Mouse (Mus musculus): ENCODE measurements around the gene Rtbdn. TPM values are rescaled to one million over a fixed set of nuclear protein-coding genes. Genes with fewer than 3 reads are reported as not detected.

Gene Rtbdn
- polyA plus RNA-seq, 1 experiment from 2014 or later, result 0.16 TPM

- Histone ChIP-seq H3K4me2 (ENCODE audit: low read depth, severe bottlenecking) (no peak overlapping the region), H3K27me3 (ENCODE audit: control insufficient read depth, insufficient read depth, low read length) (peaks cover 10% of the 10 kb centered on the region; the same call in 1 of the 2 replicates), H3K9me3 (ENCODE audit: control insufficient read depth, low read length) (no peaks in the 10 kb centered on the region), H3K27ac (replicated peaks; ENCODE audit: low read depth, low read length) (no peak overlapping the region), H3K4me3 (ENCODE audit: low read depth, low read length) (no peak overlapping the region), H3K9ac (ENCODE audit: low read length) (no peak overlapping the region), H3K36me3 (ENCODE audit: control insufficient read depth, insufficient read depth, low read length) (peaks cover 3% of the 10 kb centered on the region; the same call in 1 of the 2 replicates), H3K4me1 (ENCODE audit: control insufficient read depth, insufficient read depth, low read length) (no peaks in the 10 kb centered on the region)
- no peak for DNase-seq (ENCODE audit: low spot score)
- no peak for ATAC-seq (ENCODE audit: insufficient number of reproducible peaks, low FRiP score, low TSS enrichment, low read depth)
- 8% methylated on average over 18 of the region's 18 CpGs for WGBS
Observed at GRCm38 (mm10) chr8:84952612-84953255, 5.9 kb downstream of the Rtbdn start.

DNA sequence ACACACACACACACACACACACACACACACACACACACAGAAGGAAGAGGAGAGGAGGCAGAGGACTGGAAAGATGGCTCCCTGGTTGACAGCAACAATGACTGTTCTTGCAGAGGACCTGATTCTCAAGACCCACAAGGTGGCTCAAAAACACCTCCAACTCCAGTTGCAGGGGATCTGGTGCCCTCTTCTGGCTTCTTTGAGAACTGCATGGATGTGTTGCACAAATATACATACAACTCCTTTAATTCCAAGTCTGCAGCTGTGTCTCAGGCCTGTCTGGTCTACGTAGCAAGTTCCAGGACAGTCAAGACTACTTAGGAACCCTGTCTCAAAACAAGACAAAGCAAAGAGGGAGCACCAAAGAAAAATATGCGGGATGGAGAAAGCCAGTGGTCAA, 10.0 kb downstream of the Rtbdn start:
- no peaks in the 10 kb centered on the region for H3K4me1 ChIP-seq (ENCODE audit: control insufficient read depth, insufficient read depth, low read length)
- H3K27ac ChIP-seq (replicated peaks; ENCODE audit: low read depth, low read length), result no peak overlapping the region
- no peak overlapping the region for H3K9ac ChIP-seq (ENCODE audit: low read length)
- WGBS, result 46% methylated on average over 2 of the region's 2 CpGs
- no peak for ATAC-seq (ENCODE audit: insufficient number of reproducible peaks, low FRiP score, low TSS enrichment, low read depth)
- H3K27me3 ChIP-seq (ENCODE audit: control insufficient read depth, insufficient read depth, low read length), result no peaks in the 10 kb centered on the region
- DNase-seq (ENCODE audit: low spot score), result peak; percentile 88
- H3K4me2 ChIP-seq (ENCODE audit: low read depth, severe bottlenecking), result no peak overlapping the region
- H3K4me3 ChIP-seq (ENCODE audit: low read depth, low read length), result no peak overlapping the region
- no peaks in the 10 kb centered on the region for H3K9me3 ChIP-seq (ENCODE audit: control insufficient read depth, low read length)
- H3K36me3 ChIP-seq (ENCODE audit: control insufficient read depth, insufficient read depth, low read length), result peaks cover 5% of the 10 kb centered on the region; the same call in 1 of the 2 replicates

GRCm38 (mm10) chr8:84959811-84960210, 13.0 kb downstream of the Rtbdn start:
- peaks cover 5% of the 10 kb centered on the region; the same call in 1 of the 2 replicates for H3K36me3 ChIP-seq (ENCODE audit: control insufficient read depth, insufficient read depth, low read length)
- H3K4me3 ChIP-seq (ENCODE audit: low read depth, low read length), result no peak overlapping the region
- H3K4me1 ChIP-seq (ENCODE audit: control insufficient read depth, insufficient read depth, low read length), result peaks cover under 1% of the 10 kb centered on the region
- DNase-seq (ENCODE audit: low spot score), result no peak
- H3K4me2 ChIP-seq (ENCODE audit: low read depth, severe bottlenecking), result no peak overlapping the region
- H3K9me3 ChIP-seq (ENCODE audit: control insufficient read depth, low read length), result no peaks in the 10 kb centered on the region
- no peak for ATAC-seq (ENCODE audit: insufficient number of reproducible peaks, low FRiP score, low TSS enrichment, low read depth)
- no peaks in the 10 kb centered on the region for H3K27me3 ChIP-seq (ENCODE audit: control insufficient read depth, insufficient read depth, low read length)
- H3K27ac ChIP-seq (replicated peaks; ENCODE audit: low read depth, low read length), result no peak overlapping the region
- H3K9ac ChIP-seq (ENCODE audit: low read length), result no peak overlapping the region
- WGBS, result 91% methylated on average over 7 of the region's 7 CpGs

DNA sequence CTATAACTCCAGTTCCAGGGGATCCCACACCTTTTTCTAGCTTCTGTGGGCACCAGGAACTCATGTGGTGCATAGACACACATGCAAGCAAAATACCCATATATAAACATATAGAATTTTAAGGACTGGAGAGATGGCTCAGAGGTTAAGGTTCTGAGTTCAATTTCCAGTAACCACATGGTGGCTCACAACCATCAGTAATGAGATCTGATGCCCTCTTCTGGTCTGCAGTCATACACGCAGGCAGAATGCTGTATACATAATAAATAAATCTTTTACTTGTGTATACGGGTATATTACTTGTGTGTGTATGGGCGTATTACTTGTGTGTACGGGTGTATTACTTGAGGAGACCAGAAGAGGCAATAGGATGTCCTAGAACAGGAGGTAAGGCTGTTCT, 17.2 kb downstream of the Rtbdn start:
- ATAC-seq (ENCODE audit: insufficient number of reproducible peaks, low FRiP score, low TSS enrichment, low read depth) (no peak), DNase-seq (ENCODE audit: low spot score) (no peak)
- no peaks in the 10 kb centered on the region for H3K27me3 ChIP-seq (ENCODE audit: control insufficient read depth, insufficient read depth, low read length)
- no peak overlapping the region for H3K27ac ChIP-seq (replicated peaks; ENCODE audit: low read depth, low read length)
- H3K4me3 ChIP-seq (ENCODE audit: low read depth, low read length), result no peak overlapping the region
- no peak overlapping the region for H3K4me2 ChIP-seq (ENCODE audit: low read depth, severe bottlenecking)
- H3K36me3 ChIP-seq (ENCODE audit: control insufficient read depth, insufficient read depth, low read length), result no peaks in the 10 kb centered on the region; the same call in 1 of the 2 replicates
- 92% methylated on average over 4 of the region's 4 CpGs for WGBS
- H3K9me3 ChIP-seq (ENCODE audit: control insufficient read depth, low read length), result no peaks in the 10 kb centered on the region
- H3K9ac ChIP-seq (ENCODE audit: low read length), result no peak overlapping the region
- H3K4me1 ChIP-seq (ENCODE audit: control insufficient read depth, insufficient read depth, low read length), result peaks cover 16% of the 10 kb centered on the region

GRCm38 (mm10) chr8:84965731-84966291, 19.0 kb downstream of the Rtbdn start:
- ATAC-seq (ENCODE audit: insufficient number of reproducible peaks, low FRiP score, low TSS enrichment, low read depth) (peak; percentile 78), DNase-seq (ENCODE audit: low spot score) (peak; percentile 95)
- H3K9me3 ChIP-seq (ENCODE audit: control insufficient read depth, low read length), result no peaks in the 10 kb centered on the region
- peak overlapping the region; percentile 89 for H3K4me2 ChIP-seq (ENCODE audit: low read depth, severe bottlenecking)
- peaks cover 23% of the 10 kb centered on the region for H3K4me1 ChIP-seq (ENCODE audit: control insufficient read depth, insufficient read depth, low read length)
- peak overlapping the region; percentile 43; the same call in 1 of the 2 replicates for H3K27ac ChIP-seq (replicated peaks; ENCODE audit: low read depth, low read length)
- H3K27me3 ChIP-seq (ENCODE audit: control insufficient read depth, insufficient read depth, low read length), result no peaks in the 10 kb centered on the region
- H3K9ac ChIP-seq (ENCODE audit: low read length), result peak overlapping the region; percentile 64
- under 1% methylated on average over 41 of the region's 41 CpGs for WGBS
- no peaks in the 10 kb centered on the region; the same call in 1 of the 2 replicates for H3K36me3 ChIP-seq (ENCODE audit: control insufficient read depth, insufficient read depth, low read length)
- peak overlapping the region; percentile 59 for H3K4me3 ChIP-seq (ENCODE audit: low read depth, low read length)

- ATAC-seq (ENCODE audit: insufficient number of reproducible peaks, low FRiP score, low TSS enrichment, low read depth) (no peak), DNase-seq (ENCODE audit: low spot score) (no peak)
- 52% methylated on average over 3 of the region's 3 CpGs for WGBS
- no peak overlapping the region for H3K27ac ChIP-seq (replicated peaks; ENCODE audit: low read depth, low read length)
- no peak overlapping the region for H3K9ac ChIP-seq (ENCODE audit: low read length)
- no peaks in the 10 kb centered on the region for H3K27me3 ChIP-seq (ENCODE audit: control insufficient read depth, insufficient read depth, low read length)
- H3K4me3 ChIP-seq (ENCODE audit: low read depth, low read length), result no peak overlapping the region
- no peak overlapping the region for H3K4me2 ChIP-seq (ENCODE audit: low read depth, severe bottlenecking)
- H3K4me1 ChIP-seq (ENCODE audit: control insufficient read depth, insufficient read depth, low read length), result peaks cover 27% of the 10 kb centered on the region
- H3K36me3 ChIP-seq (ENCODE audit: control insufficient read depth, insufficient read depth, low read length), result peaks cover 3% of the 10 kb centered on the region; the same call in 1 of the 2 replicates
- no peaks in the 10 kb centered on the region for H3K9me3 ChIP-seq (ENCODE audit: control insufficient read depth, low read length)
Observed at GRCm38 (mm10) chr8:84966603-84967002, 19.8 kb downstream of the Rtbdn start.

DNA sequence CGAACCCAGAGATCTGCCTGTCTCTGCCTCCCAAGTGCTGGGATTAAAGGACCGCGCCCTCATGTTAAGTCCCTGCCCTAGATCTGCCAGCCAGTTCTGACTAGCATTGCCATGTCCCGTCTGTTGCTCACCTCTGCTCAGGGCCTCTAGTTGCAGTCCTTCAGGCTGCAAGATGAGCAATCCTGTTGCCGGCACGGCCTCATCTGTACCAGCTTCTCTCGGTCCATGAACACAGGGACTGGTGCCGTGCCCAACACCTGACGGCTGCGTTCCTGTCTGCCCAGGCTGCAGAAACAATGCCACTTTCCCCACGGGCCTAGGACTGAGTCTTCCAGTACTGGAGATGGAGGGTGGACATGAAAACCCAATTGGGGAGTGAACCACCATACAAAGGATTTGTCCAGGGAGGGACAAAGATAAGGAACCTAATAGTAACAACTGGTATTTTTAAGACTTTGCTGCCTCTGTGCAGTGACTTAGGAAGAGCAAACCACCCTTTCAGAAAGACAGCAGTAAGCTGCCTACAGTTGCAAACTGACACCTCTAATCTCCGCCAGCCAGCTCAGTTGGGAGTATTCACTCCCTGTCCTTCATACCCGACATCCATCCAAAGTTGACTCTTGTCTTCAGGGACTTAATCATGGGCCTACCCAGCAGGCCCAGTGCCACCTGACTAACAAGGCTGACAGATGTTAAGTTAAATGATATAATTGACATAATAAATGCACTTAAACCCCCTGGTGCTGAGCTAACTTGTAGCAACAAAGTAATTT, 20.9 kb downstream of the Rtbdn start:
- Histone ChIP-seq H3K27me3 (ENCODE audit: control insufficient read depth, insufficient read depth, low read length) (no peaks in the 10 kb centered on the region), H3K4me1 (ENCODE audit: control insufficient read depth, insufficient read depth, low read length) (peaks cover 27% of the 10 kb centered on the region), H3K36me3 (ENCODE audit: control insufficient read depth, insufficient read depth, low read length) (peaks cover 11% of the 10 kb centered on the region; the same call in 1 of the 2 replicates), H3K9me3 (ENCODE audit: control insufficient read depth, low read length) (no peaks in the 10 kb centered on the region), H3K27ac (replicated peaks; ENCODE audit: low read depth, low read length) (no peak overlapping the region), H3K9ac (ENCODE audit: low read length) (peak overlapping the region; percentile 27; the same call in 1 of the 2 replicates), H3K4me3 (ENCODE audit: low read depth, low read length) (no peak overlapping the region), H3K4me2 (ENCODE audit: low read depth, severe bottlenecking) (no peak overlapping the region)
- DNase-seq (ENCODE audit: low spot score), result no peak
- no peak for ATAC-seq (ENCODE audit: insufficient number of reproducible peaks, low FRiP score, low TSS enrichment, low read depth)
- 88% methylated on average over 13 of the region's 13 CpGs for WGBS

- Histone ChIP-seq H3K9ac (ENCODE audit: low read length) (peak overlapping the region; percentile 89), H3K9me3 (ENCODE audit: control insufficient read depth, low read length) (no peaks in the 10 kb centered on the region), H3K36me3 (ENCODE audit: control insufficient read depth, insufficient read depth, low read length) (peaks cover 15% of the 10 kb centered on the region; the same call in 1 of the 2 replicates), H3K4me3 (ENCODE audit: low read depth, low read length) (peak overlapping the region; percentile 61), H3K4me1 (ENCODE audit: control insufficient read depth, insufficient read depth, low read length) (peaks cover 27% of the 10 kb centered on the region), H3K27ac (replicated peaks; ENCODE audit: low read depth, low read length) (peak overlapping the region; percentile 78), H3K27me3 (ENCODE audit: control insufficient read depth, insufficient read depth, low read length) (no peaks in the 10 kb centered on the region), H3K4me2 (ENCODE audit: low read depth, severe bottlenecking) (peak overlapping the region; percentile 80)
- ATAC-seq (ENCODE audit: insufficient number of reproducible peaks, low FRiP score, low TSS enrichment, low read depth), result no peak
- 14% methylated on average over 2 of the region's 2 CpGs for WGBS
- no peak for DNase-seq (ENCODE audit: low spot score)
Observed at GRCm38 (mm10) chr8:84968650-84969049, 21.9 kb downstream of the Rtbdn start.
